Mouse (Mus musculus) hindbrain, embryonic 10.5 days (tissue): Measurements from ENCODE around the gene Gm10518. TPM values are rescaled to one million over a fixed set of nuclear protein-coding genes. Genes with fewer than 3 reads are reported as not detected.
"Not testable (repeated sequence)": the region's sequence is repeated elsewhere in the genome, so short reads cannot be mapped to it uniquely, and the experiment has no call there.

Source experiments
- DNase-seq: peaks from one replicate; pipeline ENCODE4 v3.0.0-alpha.2; 2017; ENCODE audit warnings: low spot score
- H3K27ac ChIP-seq: fragments of 300-500 bp; sonication (generic); 2 replicates; pipeline ENCODE4 v1.5.1; 2016; ENCODE audit warnings: mild to moderate bottlenecking, moderate library complexity
- H3K27me3 ChIP-seq: fragments of 300-500 bp; sonication (generic); 2 replicates; pipeline ENCODE4 v1.6.1; 2016; ENCODE audit warnings: mild to moderate bottlenecking; ENCODE audit not compliant: poor library complexity, insufficient read depth, severe bottlenecking
- H3K36me3 ChIP-seq: fragments of 300-500 bp; sonication (generic); 2 replicates; pipeline ENCODE4 v1.6.1; 2016; ENCODE audit warnings: mild to moderate bottlenecking, moderate library complexity
- H3K4me1 ChIP-seq: fragments of 300-500 bp; sonication (generic); replicated peaks from 2 replicates; pipeline ENCODE4 v1.6.1; 2016; ENCODE audit warnings: mild to moderate bottlenecking
- H3K4me3 ChIP-seq: fragments of 300-500 bp; sonication (generic); 2 replicates; pipeline ENCODE4 v1.5.1; 2016; ENCODE audit warnings: mild to moderate bottlenecking, moderate library complexity
- H3K9me3 ChIP-seq: fragments of 300-500 bp; sonication (generic); 2 replicates; pipeline ENCODE4 v1.6.1; 2016; ENCODE audit warnings: mild to moderate bottlenecking, moderate library complexity
- WGBS: fragments of 180-500 bp; shearing (Covaris S2); methylation state at CpG from one replicate; pipeline ENCODE4 v1.1.7; 2016; 5-methylcytosine and 5-hydroxymethylcytosine counted together
- polyA plus RNA-seq: library from polyadenylated mRNA; unstranded; fragments of >200 nt; fragmentation: Nextera tagmentation; extraction: Ambion mirVana; gene quantifications from 2 replicates; pipeline ENCODE4 v1.2.1, GENCODE M21; 2016

The Gm10518 gene
- polyA plus RNA-seq, 1 experiment from 2014 or later = 0.18 TPM

DNA sequence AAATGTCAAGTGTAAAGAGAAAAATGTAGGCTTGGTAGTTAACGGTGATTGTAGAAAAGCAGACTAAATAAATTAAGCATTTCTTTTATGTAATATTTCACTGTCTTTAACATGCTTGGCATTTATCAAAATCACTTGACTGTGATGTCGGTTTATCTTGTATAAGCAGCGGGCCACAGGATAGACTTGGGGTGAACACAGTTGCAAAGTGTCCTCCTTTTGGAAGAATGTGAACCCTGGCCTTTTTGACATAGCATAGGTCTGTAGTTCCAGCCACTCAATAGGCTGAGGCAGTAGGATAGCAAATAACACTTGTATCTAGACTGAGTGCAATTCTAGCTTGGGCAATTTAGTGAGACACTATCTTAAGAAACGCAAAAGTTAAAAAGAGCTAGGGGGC is 4.3 kb downstream of the Gm10518 start:
- Histone ChIP-seq H3K36me3 (no peaks in the 10 kb centered on the region), H3K27ac (no peak overlapping the region), H3K9me3 (no peaks in the 10 kb centered on the region), H3K4me1 (peaks cover 7% of the 10 kb centered on the region; the same call in 1 of the 2 replicates), H3K4me3 (no peak overlapping the region), H3K27me3 (no peaks in the 10 kb centered on the region)
- DNase-seq = no peak
- 93% methylated on average over 4 of the region's 4 CpGs for WGBS

DNA sequence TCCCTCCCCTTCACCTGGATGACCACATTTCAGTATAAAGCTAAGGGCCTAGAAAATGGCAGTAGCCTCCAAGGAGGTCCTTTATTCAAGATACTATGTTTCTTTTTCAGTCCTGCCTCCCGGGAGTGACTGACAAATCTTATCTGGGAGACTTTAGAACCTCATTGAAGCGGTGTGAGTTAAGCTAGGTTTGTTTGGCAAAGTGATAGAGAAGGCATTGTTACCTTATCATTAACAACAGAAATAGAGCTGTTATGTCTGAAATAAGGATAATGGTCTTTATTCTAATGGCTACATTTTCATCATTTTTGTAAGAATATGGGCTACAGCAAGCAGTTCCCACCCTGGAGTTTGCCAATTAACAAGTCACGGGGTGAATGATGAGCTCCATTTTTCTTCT is 5.1 kb downstream of the Gm10518 start:
- Histone ChIP-seq H3K9me3 (no peaks in the 10 kb centered on the region), H3K4me3 (no peak overlapping the region), H3K27me3 (no peaks in the 10 kb centered on the region), H3K27ac (no peak overlapping the region), H3K36me3 (no peaks in the 10 kb centered on the region), H3K4me1 (peaks cover 6% of the 10 kb centered on the region; the same call in 1 of the 2 replicates)
- DNase-seq = no peak
- WGBS = 88% methylated on average over 3 of the region's 3 CpGs

DNA sequence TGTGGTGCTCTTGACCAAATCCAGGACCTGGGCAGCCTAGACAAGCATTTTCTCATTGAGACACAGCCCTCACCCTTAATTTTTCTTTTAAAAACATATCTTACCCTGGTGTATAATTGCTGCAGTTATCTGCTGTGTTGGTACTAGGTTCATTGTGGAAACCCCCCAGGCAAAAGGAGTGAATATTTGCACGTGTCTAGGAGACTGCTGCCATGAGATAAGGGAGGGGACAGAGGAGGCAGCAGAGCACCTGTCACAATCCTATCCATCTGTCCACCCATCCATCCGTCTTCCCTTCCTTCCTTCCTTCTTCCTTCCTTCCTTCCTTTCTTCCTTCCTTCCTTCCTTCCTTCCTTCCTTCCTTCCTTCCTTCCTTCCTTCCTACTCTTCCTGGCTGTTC is 10.2 kb downstream of the Gm10518 start:
- WGBS = 62% methylated on average over 2 of the region's 2 CpGs
- DNase-seq = no peak
- Histone ChIP-seq H3K36me3 (no peaks in the 10 kb centered on the region), H3K27me3 (no peaks in the 10 kb centered on the region), H3K4me3 (no peak overlapping the region), H3K27ac (no peak overlapping the region), H3K4me1 (no peaks in the 10 kb centered on the region), H3K9me3 (no peaks in the 10 kb centered on the region)

DNA sequence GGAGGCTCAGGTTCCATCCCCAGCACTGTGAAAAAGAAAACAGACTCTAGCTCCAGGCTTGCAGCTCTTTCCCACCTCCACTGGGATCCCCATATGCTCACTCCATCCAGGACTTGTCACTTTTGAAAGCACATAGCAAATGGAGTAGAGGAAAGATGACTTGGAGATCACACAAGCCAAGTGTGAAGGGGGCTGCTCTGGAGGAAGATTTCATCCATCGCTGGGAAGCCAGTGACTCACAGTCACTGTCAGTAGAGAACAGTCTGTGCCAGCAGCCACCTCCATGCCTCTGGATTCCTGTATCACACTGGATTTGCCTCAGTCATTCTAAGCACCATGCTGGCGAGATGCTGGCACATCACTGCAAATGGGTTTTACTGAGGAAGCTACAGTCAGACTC is 11.4 kb downstream of the Gm10518 start:
- no peak overlapping the region for H3K27ac ChIP-seq
- no peaks in the 10 kb centered on the region for H3K36me3 ChIP-seq
- DNase-seq = no peak
- H3K27me3 ChIP-seq = no peaks in the 10 kb centered on the region
- H3K4me1 ChIP-seq = no peaks in the 10 kb centered on the region
- H3K4me3 ChIP-seq = no peak overlapping the region
- WGBS = 88% methylated on average over 2 of the region's 2 CpGs
- H3K9me3 ChIP-seq = no peaks in the 10 kb centered on the region

DNA sequence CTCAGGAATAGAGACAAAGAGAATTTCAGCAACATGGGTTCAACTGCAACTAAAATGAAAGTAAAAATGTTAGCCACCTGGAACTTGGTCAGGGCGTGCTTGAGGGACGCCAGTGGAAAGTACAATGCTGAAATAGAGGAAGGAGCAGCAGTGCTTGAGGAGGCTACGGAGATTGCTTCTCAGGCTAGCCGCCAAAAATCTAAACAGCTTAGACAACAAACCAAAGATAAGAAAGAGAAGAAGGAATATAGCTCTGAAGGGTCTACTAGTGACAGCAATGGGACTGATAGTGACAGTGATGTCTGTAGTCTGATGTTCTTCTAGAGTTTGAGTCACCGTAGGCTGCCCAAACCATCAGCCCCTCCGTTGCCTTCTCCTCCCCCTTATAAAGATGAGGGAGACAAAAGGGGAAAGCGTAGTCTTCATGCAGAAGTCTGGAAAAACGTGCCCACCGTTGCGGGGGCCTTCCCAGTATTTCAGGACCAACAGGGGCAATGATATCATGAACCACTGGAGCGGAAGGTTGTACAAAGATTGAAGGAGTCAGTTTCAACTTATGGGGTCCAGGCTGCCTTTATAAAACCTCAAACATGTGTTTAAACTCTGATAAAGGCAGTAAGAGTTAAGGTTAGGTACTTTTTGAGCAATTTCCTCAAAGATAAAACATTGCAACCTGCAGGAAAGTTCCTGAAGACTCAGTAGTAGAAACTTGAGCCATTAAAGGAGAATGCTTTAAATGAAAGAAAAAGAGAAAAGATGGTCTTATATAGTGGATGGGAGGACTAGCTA is 15.5 kb downstream of the Gm10518 start:
- not testable (repeated sequence) for H3K9me3 ChIP-seq, H3K27me3 ChIP-seq, H3K4me1 ChIP-seq, H3K27ac ChIP-seq, H3K36me3 ChIP-seq, H3K4me3 ChIP-seq, DNase-seq
- WGBS = 90% methylated on average over 11 of the region's 11 CpGs

DNA sequence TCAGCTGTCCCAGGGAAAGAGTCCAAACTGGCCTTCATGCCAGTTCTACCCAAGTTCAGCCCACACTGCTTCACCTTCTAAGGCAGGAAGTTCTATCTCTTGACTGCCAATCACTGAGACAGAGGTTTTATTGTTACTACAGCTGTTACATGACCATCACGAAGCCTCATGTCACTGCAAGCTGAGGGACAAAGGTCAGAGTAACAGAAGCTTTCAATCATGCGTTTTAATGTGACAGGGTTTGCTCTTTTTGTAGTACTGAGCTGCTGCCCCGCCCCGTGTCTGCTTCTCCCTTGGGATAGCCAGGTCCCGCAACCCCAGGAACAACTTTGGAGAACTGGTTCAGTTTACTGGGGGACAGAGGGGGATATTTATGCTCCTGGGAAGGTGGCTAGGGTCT is 21.4 kb downstream of the Gm10518 start:
- H3K9me3 ChIP-seq = no peaks in the 10 kb centered on the region
- H3K4me3 ChIP-seq = no peak overlapping the region
- DNase-seq = no peak
- no peak overlapping the region for H3K27ac ChIP-seq
- 60% methylated on average over 5 of the region's 5 CpGs for WGBS
- peaks cover 8% of the 10 kb centered on the region for H3K4me1 ChIP-seq
- no peaks in the 10 kb centered on the region for H3K27me3 ChIP-seq
- no peaks in the 10 kb centered on the region for H3K36me3 ChIP-seq

DNA sequence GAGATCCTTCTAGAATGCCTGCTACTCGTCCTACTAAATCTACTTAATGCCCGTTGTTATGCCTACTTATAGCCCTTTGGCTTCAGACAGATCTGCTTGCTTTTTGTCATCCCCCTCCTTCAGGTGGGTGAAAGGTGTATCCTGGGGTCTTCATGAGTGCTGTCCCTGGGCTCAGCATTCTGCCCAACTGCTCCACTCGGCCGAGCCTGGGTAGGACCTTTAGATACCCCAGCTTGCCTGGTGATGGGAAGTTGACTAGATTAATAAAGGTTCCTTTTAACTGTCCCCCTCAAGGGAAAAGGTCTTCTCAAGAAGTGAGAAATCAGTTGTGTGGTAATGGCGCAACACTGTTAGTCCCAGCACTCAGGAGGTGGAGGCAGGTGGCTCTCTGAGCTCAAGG is 24.9 kb downstream of the Gm10518 start:
- no peak overlapping the region for H3K27ac ChIP-seq

DNA sequence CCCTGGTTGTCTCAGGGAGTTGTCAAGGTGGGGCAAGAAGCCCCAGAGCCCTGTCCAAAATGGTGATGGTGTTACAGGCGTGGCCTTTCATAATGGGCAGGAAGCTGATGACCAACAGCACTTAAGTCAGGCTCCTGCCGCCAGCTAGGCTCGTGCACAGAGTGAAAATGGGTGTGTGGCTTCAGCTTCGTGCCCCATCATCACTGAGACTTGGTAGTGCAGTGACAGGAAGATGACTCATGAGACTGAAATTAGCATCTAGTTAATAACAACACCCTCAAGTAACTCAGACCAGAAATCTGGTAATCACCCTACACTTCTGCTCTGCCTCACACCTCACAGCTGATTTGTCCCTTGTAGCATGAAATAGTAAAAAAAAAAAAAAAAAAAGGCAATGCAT is 25.7 kb downstream of the Gm10518 start:
- Histone ChIP-seq H3K4me3 (no peak overlapping the region), H3K27me3 (no peaks in the 10 kb centered on the region), H3K4me1 (peaks cover 18% of the 10 kb centered on the region), H3K36me3 (no peaks in the 10 kb centered on the region), H3K27ac (no peak overlapping the region), H3K9me3 (no peaks in the 10 kb centered on the region)
- WGBS = 76% methylated on average over 4 of the region's 4 CpGs
- no peak for DNase-seq

More for the DNA sequence above, 24.9 kb downstream of the Gm10518 start:
- no peaks in the 10 kb centered on the region for H3K27me3 ChIP-seq
- no peaks in the 10 kb centered on the region for H3K9me3 ChIP-seq
- WGBS = 95% methylated on average over 5 of the region's 5 CpGs
- no peaks in the 10 kb centered on the region for H3K36me3 ChIP-seq
- no peak overlapping the region for H3K4me3 ChIP-seq
- DNase-seq = no peak
- peaks cover 18% of the 10 kb centered on the region for H3K4me1 ChIP-seq

DNA sequence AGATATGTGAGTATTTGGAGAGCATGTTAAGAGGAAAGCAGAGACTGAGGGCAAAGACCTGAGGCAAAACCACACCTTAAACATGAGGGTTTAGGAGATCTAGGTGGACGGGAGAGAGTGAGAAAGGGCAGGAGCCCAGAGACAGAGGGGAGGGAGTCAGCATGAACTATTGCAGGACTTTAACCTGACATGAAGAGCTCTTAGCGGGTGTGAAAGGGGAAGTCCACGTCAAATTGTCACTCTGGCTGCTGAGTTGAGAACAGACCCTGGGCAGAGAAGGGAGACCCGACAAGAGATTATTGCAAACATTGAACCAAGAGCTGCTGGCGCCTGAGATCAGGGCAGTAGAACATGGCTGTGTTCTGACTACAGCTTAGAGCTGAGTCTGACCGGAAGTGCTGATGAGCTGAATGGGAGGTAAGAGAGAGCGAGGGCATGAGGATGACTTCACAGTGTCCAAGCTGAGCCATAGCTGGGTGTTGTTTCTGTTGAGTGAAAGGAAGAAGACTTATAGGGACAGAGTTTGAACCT is 29.6 kb downstream of the Gm10518 start:
- Histone ChIP-seq H3K4me3 (no peak overlapping the region), H3K27ac (no peak overlapping the region), H3K9me3 (peaks cover 7% of the 10 kb centered on the region; the same call in 1 of the 2 replicates), H3K4me1 (peaks cover 10% of the 10 kb centered on the region; the same call in 1 of the 2 replicates), H3K27me3 (no peaks in the 10 kb centered on the region), H3K36me3 (no peaks in the 10 kb centered on the region)
- DNase-seq = no peak
- WGBS = 82% methylated on average over 7 of the region's 7 CpGs

DNA sequence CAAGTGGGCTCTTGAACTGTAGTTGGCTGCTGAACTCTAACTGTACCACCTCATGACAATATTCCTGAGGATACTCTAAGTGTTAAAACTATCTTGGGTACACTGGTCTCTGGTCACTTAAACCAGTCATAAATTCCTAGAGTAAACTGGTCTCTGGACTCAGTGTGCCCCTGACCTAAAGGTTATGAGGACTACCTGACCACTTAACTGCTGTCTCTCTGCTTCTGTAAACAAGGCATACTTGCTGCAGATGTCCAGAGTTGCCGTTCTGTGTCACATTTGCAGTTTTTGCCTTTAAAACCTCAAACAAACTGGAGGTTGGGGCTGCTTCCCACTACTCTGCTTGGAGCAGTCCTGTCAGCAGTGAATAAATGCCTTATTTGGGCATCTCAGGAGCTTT is 30.4 kb downstream of the Gm10518 start:
- DNase-seq = no peak
- no peak overlapping the region for H3K27ac ChIP-seq
- H3K27me3 ChIP-seq = no peaks in the 10 kb centered on the region
- no peak overlapping the region for H3K4me3 ChIP-seq
- no peaks in the 10 kb centered on the region for H3K36me3 ChIP-seq
- peaks cover 7% of the 10 kb centered on the region; the same call in 1 of the 2 replicates for H3K9me3 ChIP-seq
- peaks cover 10% of the 10 kb centered on the region; the same call in 1 of the 2 replicates for H3K4me1 ChIP-seq
- WGBS = 84% methylated on average over 1 of the region's 1 CpGs

DNA sequence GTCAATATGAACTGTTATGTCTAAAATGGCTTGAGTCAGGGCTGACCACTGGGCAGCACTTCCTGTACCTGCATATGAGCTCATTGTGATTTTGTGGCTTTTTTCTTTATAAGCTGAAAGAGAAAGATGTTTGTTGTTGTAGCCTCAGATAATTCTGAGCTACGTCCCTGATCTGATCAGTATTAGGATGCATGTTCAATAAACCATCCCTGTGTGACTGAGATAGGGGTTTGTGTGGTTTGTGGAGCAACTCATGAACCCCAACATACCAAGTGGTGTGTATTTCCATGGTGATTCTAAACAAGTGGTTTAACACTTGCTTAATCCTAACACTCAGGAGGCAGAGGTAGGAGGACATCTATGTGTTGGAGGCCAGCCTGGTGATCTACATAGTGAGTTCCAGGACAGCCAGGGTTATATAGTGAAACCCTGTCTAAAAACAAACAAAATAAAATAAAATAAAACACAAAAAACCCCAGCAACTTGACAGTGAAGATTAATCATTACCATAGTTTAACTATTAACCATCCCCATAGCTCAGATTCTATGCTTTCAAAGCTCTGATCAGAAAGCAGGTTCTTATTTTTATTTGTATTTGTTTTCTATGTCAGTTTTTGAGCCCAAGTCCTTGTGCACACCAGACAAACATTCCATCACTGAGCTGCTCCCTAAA is 32.7 kb downstream of the Gm10518 start:
- no peak for DNase-seq
- WGBS = 93% methylated on average over 1 of the region's 1 CpGs
- Histone ChIP-seq H3K4me3 (no peak overlapping the region), H3K27ac (no peak overlapping the region), H3K4me1 (peaks cover 7% of the 10 kb centered on the region; the same call in 1 of the 2 replicates), H3K36me3 (no peaks in the 10 kb centered on the region), H3K9me3 (peaks cover 7% of the 10 kb centered on the region; the same call in 1 of the 2 replicates), H3K27me3 (no peaks in the 10 kb centered on the region)

DNA sequence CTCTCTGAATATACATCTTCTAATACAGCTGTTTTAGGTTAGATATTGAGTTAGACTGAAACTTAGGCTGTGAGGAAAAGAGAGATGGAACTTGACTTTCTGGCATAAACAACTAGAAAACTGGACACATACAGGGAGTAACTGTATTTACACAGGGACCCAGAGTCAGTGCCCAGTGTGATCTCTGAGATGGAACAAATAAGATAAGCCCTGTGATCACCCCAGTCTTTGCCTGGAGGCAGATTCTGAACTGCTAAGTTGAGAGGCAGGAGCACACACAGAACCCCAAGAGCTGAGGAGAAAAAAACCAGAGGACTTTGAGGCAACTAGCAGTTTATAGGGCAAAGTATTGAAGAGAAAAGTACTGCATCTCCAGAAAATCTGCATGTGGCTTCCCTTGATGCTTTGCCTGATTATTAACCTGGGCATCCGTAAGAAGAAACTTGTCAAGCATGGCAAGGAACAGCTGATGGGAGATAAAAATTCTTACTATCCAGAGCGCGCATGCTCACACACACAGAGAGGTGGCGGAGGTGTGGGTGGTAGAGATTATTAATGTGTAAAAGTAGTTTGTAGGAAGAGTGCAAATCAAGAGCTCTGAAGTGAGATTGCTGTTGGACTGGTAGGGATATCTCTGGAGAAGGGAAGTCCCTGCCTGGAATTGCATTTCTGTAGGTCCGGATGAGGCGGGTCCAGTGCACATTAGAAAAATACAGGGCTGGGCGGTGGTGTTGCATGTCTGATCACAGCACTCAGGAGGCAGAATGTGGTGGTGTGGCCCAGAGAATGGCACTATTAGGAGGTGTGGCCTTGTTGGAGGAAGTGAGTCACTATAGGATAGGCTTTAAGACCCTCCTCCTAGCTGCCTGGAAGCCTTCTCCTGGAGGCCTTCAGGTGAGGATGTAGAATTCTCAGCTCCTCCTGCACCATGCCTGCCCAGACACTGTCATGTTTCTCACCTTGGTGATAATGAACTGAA is 33.5 kb downstream of the Gm10518 start:
- DNase-seq = no peak
- Histone ChIP-seq H3K9me3 (peaks cover 7% of the 10 kb centered on the region; the same call in 1 of the 2 replicates), H3K36me3 (no peaks in the 10 kb centered on the region), H3K4me3 (no peak overlapping the region), H3K4me1 (no peaks in the 10 kb centered on the region), H3K27me3 (no peaks in the 10 kb centered on the region), H3K27ac (no peak overlapping the region)
- 91% methylated on average over 7 of the region's 7 CpGs for WGBS
